Mouse (Mus musculus) cerebellum, adult 9-11 months (tissue): Measurements from ENCODE around the gene Zdhhc17.

Source experiments
- DNase-seq: peaks from one replicate; pipeline ENCODE4 v3.0.0; 2022

Gene Zdhhc17

GRCm38 (mm10) chr10:110918414-110919391 lies 91.2 kb downstream of the Zdhhc17 start:
- peak; percentile 32 for DNase-seq

GRCm38 (mm10) chr10:110917521-110917920 lies 92.4 kb downstream of the Zdhhc17 start:
- DNase-seq: no peak

GRCm38 (mm10) chr10:110916666-110917344 lies 93.1 kb downstream of the Zdhhc17 start:
- DNase-seq: no peak

GRCm38 (mm10) chr10:110903862-110904261 lies 106.1 kb downstream of the Zdhhc17 start:
- DNase-seq: no peak

GRCm38 (mm10) chr10:110899744-110900501 lies 110.0 kb downstream of the Zdhhc17 start:
- DNase-seq: no peak
